Mouse (Mus musculus) midbrain, embryonic 11.5 days (tissue): Measurements from ENCODE around the gene H2-Aa. TPM values are rescaled to one million over a fixed set of nuclear protein-coding genes. Genes with fewer than 3 reads are reported as not detected.

Source experiments
- ATAC-seq: fragments of 200-750 bp; cut with Nextera tagmentation; 2 replicates; pipeline ENCODE4 v1.8.0; 2017; ENCODE audit warnings: moderate TSS enrichment, moderate library complexity; ENCODE audit not compliant: low FRiP score
- DNase-seq: peaks from one replicate; pipeline ENCODE4 v3.0.0; 2015; ENCODE audit warnings: low spot score; ENCODE audit errors: missing footprints
- H3K27ac ChIP-seq: fragments of 300-500 bp; sonication (generic); 2 replicates; pipeline ENCODE4 v1.5.1; 2014; ENCODE audit warnings: low read depth, low read length
- H3K27me3 ChIP-seq: fragments of 300-500 bp; sonication (generic); 2 replicates; pipeline ENCODE4 v1.6.1; 2014; ENCODE audit warnings: mild to moderate bottlenecking, low read length, moderate library complexity, mixed read lengths; ENCODE audit not compliant: control insufficient read depth, insufficient read depth
- H3K36me3 ChIP-seq: fragments of 300-500 bp; sonication (generic); 2 replicates; pipeline ENCODE4 v1.6.1; 2014; ENCODE audit warnings: mild to moderate bottlenecking, low read length, moderate library complexity, mixed read lengths; ENCODE audit not compliant: control insufficient read depth, insufficient read depth
- H3K4me1 ChIP-seq: fragments of 300-500 bp; sonication (generic); 2 replicates; pipeline ENCODE4 v1.6.1; 2014; ENCODE audit warnings: low read length; ENCODE audit not compliant: control insufficient read depth, insufficient read depth
- H3K4me2 ChIP-seq: fragments of 300-500 bp; sonication (generic); 2 replicates; pipeline ENCODE4 v1.6.1; 2014; ENCODE audit warnings: mild to moderate bottlenecking, moderate library complexity
- H3K4me3 ChIP-seq: fragments of 300-500 bp; sonication (generic); 2 replicates; pipeline ENCODE4 v1.5.1; 2014; ENCODE audit warnings: low read depth, low read length
- H3K9ac ChIP-seq: fragments of 300-500 bp; sonication (generic); 2 replicates; pipeline ENCODE4 v1.6.1; 2014; ENCODE audit warnings: low read length
- H3K9me3 ChIP-seq: fragments of 300-500 bp; sonication (generic); 2 replicates; pipeline ENCODE4 v1.6.1; 2016; ENCODE audit warnings: low read length; ENCODE audit not compliant: control insufficient read depth
- WGBS: fragments of 180-500 bp; shearing (Covaris S2); extraction: QIAGEN DNeasy Blood & Tissue Kit; methylation state at CpG from one replicate; pipeline ENCODE4 v1.1.7; 2014; 5-methylcytosine and 5-hydroxymethylcytosine counted together
- polyA plus RNA-seq: library from polyadenylated mRNA; unstranded; fragments of >200 nt; fragmentation: Nextera tagmentation; extraction: Ambion mirVana; gene quantifications from 2 replicates; pipeline ENCODE4 v1.2.1, GENCODE M21; 2014

H2-Aa gene
- polyA plus RNA-seq, 1 experiment from 2014 or later, result not detected

DNA sequence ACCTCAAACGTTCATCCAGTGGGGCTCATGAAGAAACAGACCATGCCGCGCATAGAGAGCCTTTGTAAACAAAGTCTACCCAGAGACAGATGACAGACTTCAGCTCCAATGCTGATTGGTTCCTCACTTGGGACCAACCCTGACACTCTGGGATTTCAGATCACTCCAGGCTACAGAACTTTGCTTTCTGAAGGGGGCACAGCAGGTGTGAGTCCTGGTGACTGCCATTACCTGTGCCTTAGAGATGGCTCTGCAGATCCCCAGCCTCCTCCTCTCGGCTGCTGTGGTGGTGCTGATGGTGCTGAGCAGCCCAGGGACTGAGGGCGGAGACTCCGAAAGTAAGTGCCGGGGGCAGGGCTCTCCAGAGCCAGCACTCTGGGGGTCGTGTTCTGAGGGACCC, 24.6 kb downstream of the H2-Aa start:
- H3K36me3 ChIP-seq, result no peaks in the 10 kb centered on the region
- WGBS, result 1% methylated on average over 8 of the region's 8 CpGs
- H3K9me3 ChIP-seq, result no peaks in the 10 kb centered on the region
- H3K4me1 ChIP-seq, result peaks cover 13% of the 10 kb centered on the region
- ATAC-seq (peak; percentile 82), DNase-seq (peak; percentile 99)
- H3K27ac ChIP-seq, result no peak overlapping the region
- H3K4me2 ChIP-seq, result peak overlapping the region; percentile 92
- H3K9ac ChIP-seq, result peak overlapping the region; percentile 52
- H3K4me3 ChIP-seq, result peak overlapping the region; percentile 49
- peaks cover 13% of the 10 kb centered on the region for H3K27me3 ChIP-seq

DNA sequence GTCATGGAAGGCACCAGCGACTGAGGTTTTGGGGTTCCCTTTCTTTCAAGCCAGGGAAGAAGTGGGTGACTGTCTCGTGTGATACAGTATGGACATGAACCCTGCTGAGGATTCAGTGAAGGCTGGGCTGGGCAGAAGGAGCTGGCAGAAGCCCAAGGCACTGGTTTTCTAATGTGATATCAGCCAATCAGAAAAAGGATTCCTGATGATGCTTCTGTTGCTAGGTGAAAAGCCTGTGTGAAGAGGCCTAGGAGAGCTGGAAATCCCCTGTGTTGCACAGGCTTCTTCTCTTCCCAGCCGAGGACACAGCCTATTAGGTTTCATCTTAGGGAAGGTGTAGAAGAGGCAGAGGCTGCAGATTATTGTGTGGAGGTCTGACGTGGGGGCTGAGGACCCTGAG, 26.1 kb downstream of the H2-Aa start:
- no peaks in the 10 kb centered on the region for H3K9me3 ChIP-seq
- no peak overlapping the region for H3K4me2 ChIP-seq
- H3K27me3 ChIP-seq, result peaks cover 13% of the 10 kb centered on the region
- peaks cover 13% of the 10 kb centered on the region for H3K4me1 ChIP-seq
- peak; percentile 47; the same call in 1 of the 2 replicates for ATAC-seq
- H3K27ac ChIP-seq, result no peak overlapping the region
- DNase-seq, result peak; percentile 96
- no peak overlapping the region for H3K9ac ChIP-seq
- no peaks in the 10 kb centered on the region for H3K36me3 ChIP-seq
- 24% methylated on average over 4 of the region's 4 CpGs for WGBS
- H3K4me3 ChIP-seq, result no peak overlapping the region

DNA sequence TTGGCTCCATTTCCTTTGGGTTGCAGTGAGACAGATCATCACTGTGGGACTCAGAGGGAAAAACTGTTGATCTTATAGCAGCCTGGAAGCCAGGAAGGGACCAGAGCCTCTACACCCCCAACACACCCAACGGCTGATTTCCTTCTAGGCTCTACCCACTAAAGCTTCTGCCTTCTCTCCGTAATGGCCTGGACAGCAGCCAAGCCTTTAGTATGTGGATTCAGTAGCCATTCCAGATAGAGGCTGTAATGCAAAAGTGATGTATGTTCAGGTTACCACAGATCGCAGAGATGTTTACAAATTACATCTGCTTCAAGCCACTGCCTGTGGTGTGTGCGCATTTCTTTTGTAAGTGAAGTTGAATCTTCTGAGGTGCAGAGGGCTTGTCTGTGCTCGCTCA, 27.1 kb downstream of the H2-Aa start:
- Histone ChIP-seq H3K27me3 (peaks cover 13% of the 10 kb centered on the region), H3K4me2 (no peak overlapping the region), H3K4me3 (no peak overlapping the region), H3K9me3 (no peaks in the 10 kb centered on the region), H3K36me3 (no peaks in the 10 kb centered on the region), H3K9ac (no peak overlapping the region), H3K27ac (no peak overlapping the region), H3K4me1 (peaks cover 13% of the 10 kb centered on the region)
- ATAC-seq (no peak), DNase-seq (no peak)
- WGBS, result 86% methylated on average over 5 of the region's 5 CpGs

DNA sequence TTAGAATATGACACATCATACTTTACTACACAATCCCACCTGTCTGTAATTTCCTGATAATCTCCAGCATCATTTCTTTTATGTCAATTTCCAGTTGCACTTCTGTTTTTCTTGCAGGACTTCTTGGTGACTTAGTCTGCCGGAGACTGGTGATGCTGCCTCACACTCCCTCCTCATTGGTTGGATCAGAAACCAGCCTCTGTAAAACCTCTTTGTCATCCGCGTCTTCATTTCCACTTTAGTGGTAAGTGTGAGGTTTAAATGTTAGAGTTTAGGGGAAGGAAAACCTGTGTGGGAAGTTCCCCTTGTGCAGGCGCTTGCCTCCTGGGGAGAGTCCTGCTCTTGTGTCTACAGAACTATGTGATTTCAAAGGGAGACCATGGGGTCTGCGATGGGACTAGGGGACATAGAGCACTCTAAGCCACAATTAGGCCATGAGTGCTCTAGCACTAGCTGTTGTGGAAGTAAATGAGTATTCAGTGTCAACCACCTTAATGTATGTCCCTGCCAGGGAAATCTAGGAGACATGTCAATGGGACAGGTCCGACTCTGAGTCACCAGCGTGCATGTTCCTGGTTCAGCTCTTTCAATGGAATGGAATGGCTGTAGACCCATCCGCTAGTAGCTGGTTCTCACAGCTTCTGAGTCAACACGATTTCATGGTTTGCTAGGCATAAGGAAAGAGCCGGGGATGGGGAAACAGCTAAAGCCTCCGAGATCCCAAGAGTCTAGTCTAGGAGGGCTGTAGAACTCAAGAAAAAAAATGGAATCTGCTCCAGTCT, 29.8 kb downstream of the H2-Aa start, which contains the start of gene H2-Ab1:
Gene H2-Ab1 (plus strand): TSS at position 96 of the 782 bp plus-strand sequence.
- Histone ChIP-seq H3K4me3 (no peak within 1 kb of the TSS), H3K4me2 (no peak within 1 kb of the TSS), H3K27me3 (no peaks in the 10 kb centered on the region), H3K9ac (no peak within 1 kb of the TSS), H3K9me3 (no peaks in the 10 kb centered on the region), H3K4me1 (no peaks in the 10 kb centered on the region), H3K36me3 (no peaks in the 10 kb centered on the region), H3K27ac (no peak within 1 kb of the TSS)
- DNase-seq, result peak; percentile 86
- 73% methylated on average over 11 of the region's 11 CpGs for WGBS
- no peak for ATAC-seq

DNA sequence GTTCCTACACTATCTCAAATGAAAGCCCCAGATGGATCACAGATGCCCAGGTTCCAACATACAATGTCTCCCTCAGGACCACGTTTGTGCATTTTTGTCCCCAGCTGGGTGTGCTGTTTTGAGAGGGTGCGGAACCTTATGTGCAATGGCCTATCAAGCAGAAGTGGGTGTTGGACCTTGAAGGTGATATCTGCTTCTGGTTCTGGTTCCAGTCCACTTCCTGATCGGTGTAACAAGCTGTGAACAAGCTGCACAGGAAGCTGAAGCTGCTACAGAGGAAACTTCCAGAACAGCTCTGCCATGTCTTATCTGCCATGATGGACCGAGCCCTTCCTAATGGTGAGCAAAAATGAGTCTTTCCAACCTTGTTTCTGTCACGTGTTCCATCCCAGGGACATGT, 31.1 kb downstream of the H2-Aa start:
- H3K27me3 ChIP-seq, result no peaks in the 10 kb centered on the region
- DNase-seq (no peak), ATAC-seq (no peak)
- no peaks in the 10 kb centered on the region for H3K36me3 ChIP-seq
- no peaks in the 10 kb centered on the region for H3K4me1 ChIP-seq
- H3K27ac ChIP-seq, result no peak overlapping the region
- WGBS, result 79% methylated on average over 5 of the region's 5 CpGs
- no peaks in the 10 kb centered on the region for H3K9me3 ChIP-seq
- no peak overlapping the region for H3K4me2 ChIP-seq
- H3K9ac ChIP-seq, result no peak overlapping the region
- H3K4me3 ChIP-seq, result no peak overlapping the region

DNA sequence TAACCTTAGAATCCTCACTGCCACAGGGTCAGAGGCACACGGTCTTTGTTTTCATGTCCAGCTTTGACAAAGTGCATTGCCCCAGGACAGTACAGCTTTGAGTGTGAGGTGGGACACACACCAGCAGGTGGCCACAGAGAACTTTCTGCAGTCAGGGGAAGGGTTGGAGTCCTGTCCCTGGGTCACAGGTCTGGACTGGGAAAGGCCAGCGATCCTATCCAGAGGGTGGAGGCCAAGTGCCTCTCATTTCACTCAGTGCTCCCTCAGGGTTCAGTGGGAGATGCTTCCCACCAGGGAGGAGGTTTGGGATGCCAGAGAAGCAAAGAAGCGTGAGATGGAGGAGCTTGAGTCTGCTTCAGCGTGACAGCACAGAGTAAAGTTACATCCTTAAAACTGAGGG, 36.0 kb downstream of the H2-Aa start:
- no peaks in the 10 kb centered on the region for H3K27me3 ChIP-seq
- H3K9me3 ChIP-seq, result no peaks in the 10 kb centered on the region
- no peak overlapping the region for H3K9ac ChIP-seq
- H3K36me3 ChIP-seq, result no peaks in the 10 kb centered on the region
- no peak overlapping the region for H3K27ac ChIP-seq
- no peaks in the 10 kb centered on the region for H3K4me1 ChIP-seq
- WGBS, result 52% methylated on average over 4 of the region's 4 CpGs
- H3K4me3 ChIP-seq, result no peak overlapping the region
- ATAC-seq, result no peak
- H3K4me2 ChIP-seq, result no peak overlapping the region
- no peak for DNase-seq

DNA sequence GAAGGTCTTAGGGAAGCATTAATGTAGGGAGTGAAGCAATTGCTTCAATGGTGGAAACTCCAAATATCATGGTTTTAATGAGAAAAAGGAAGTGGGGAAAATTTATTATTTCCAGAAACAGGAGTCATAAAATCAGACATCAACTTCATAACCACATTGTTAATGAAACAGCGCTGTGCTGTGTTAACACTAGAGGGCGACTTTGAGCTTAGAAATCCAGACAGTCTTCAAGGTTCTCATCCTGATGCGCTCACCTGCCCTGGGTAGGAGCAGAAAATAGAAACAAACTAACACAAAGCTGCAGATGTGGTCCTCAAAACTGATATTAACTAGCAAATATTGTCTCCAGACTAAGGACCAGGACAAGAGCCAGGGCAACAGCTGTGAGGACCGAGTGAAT, 37.7 kb downstream of the H2-Aa start:
- WGBS, result 18% methylated on average over 4 of the region's 4 CpGs

DNA sequence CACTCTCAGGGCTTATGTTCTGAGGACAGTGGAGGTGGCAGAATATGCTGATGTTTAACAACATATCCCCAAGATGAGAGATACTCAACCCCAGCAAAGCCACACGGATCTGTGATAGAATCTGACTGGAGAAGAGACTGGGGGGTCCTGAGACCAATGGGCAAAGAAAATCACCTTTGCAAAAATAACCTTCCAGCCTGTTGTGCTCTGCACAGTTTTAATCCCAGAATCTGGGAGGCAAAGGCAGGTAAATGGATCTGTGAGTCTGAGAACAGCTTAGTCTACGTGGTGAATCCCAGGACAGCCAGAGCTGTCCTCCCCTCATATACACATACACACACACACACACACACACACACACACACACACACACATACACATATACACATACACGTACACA, 38.3 kb downstream of the H2-Aa start:
- Histone ChIP-seq H3K9ac (no peak overlapping the region), H3K4me1 (no peaks in the 10 kb centered on the region), H3K27me3 (no peaks in the 10 kb centered on the region), H3K9me3 (no peaks in the 10 kb centered on the region), H3K27ac (no peak overlapping the region), H3K4me3 (no peak overlapping the region), H3K36me3 (no peaks in the 10 kb centered on the region), H3K4me2 (no peak overlapping the region)
- ATAC-seq, result no peak
- DNase-seq, result no peak
- 47% methylated on average over 3 of the region's 3 CpGs for WGBS

More for the DNA sequence above, 37.7 kb downstream of the H2-Aa start:
- H3K4me1 ChIP-seq, result no peaks in the 10 kb centered on the region
- H3K27me3 ChIP-seq, result no peaks in the 10 kb centered on the region
- H3K27ac ChIP-seq, result no peak overlapping the region
- H3K9me3 ChIP-seq, result no peaks in the 10 kb centered on the region
- H3K4me2 ChIP-seq, result no peak overlapping the region
- ATAC-seq (no peak), DNase-seq (peak; percentile 91)
- H3K9ac ChIP-seq, result no peak overlapping the region
- no peaks in the 10 kb centered on the region for H3K36me3 ChIP-seq
- H3K4me3 ChIP-seq, result no peak overlapping the region

DNA sequence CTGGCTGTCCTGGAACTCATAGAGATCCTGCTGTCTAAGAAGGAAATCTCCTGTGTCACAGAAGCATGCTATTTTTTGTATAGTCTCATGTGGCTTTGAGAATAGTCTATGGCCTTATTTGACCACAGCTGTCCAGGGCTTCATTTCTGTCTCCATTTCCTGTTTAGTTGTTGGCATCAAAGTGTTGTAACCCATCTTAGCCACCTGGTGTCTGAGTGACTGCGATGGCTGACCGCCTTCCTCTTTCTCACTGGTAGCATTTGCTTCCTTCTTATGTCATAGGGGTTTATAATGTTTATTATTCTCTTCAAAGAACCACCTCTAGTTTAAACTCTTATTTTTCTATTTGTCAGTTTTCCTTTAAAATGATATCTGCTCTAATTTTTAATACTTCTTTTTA, 38.9 kb downstream of the H2-Aa start:
- H3K4me1 ChIP-seq, result no peaks in the 10 kb centered on the region
- H3K9me3 ChIP-seq, result no peaks in the 10 kb centered on the region
- no peak overlapping the region for H3K4me3 ChIP-seq
- no peak overlapping the region for H3K27ac ChIP-seq
- no peak overlapping the region for H3K9ac ChIP-seq
- ATAC-seq (no peak), DNase-seq (no peak)
- H3K36me3 ChIP-seq, result no peaks in the 10 kb centered on the region
- 96% methylated on average over 2 of the region's 2 CpGs for WGBS
- H3K27me3 ChIP-seq, result no peaks in the 10 kb centered on the region
- H3K4me2 ChIP-seq, result no peak overlapping the region
